Mouse (Mus musculus): ENCODE results near the gene Slc25a16. TPM values are rescaled to one million over a fixed set of nuclear protein-coding genes. Genes with fewer than 3 reads are reported as not detected.

The Slc25a16 gene
- polyA plus RNA-seq, 1 experiment from 2014 or later = 16.1 TPM

GRCm38 (mm10) chr10:62944975-62945580, 24.6 kb downstream of the Slc25a16 start:
- DNase-seq (no peak), ATAC-seq (ENCODE audit: insufficient read depth) (no peak)
- Histone ChIP-seq H3K27ac (ENCODE audit: low read depth) (no peak overlapping the region), H3K4me1 (ENCODE audit: insufficient read depth) (no peaks in the 10 kb centered on the region), H3K36me3 (ENCODE audit: insufficient read depth) (peaks cover 42% of the 10 kb centered on the region), H3K9ac (no peak overlapping the region), H3K27me3 (ENCODE audit: insufficient read depth, low read length) (no peaks in the 10 kb centered on the region), H3K4me2 (no peak overlapping the region), H3K9me3 (ENCODE audit: low read depth, low read length) (no peaks in the 10 kb centered on the region), H3K4me3 (ENCODE audit: low read depth, low read length) (no peak overlapping the region)
- no peak for TF ChIP-seq CTCF (IDR thresholded peaks at IDR 0.05; ENCODE audit: low read depth)
- 87% methylated on average over 10 of the region's 10 CpGs for WGBS

GRCm38 (mm10) chr10:62946738-62947471, 26.5 kb downstream of the Slc25a16 start, which contains the start of gene Dna2:
Gene Dna2, plus strand, starts transcription at chr10:62947026.
- Histone ChIP-seq H3K27me3 (ENCODE audit: insufficient read depth, low read length) (no peaks in the 10 kb centered on the region), H3K27ac (ENCODE audit: low read depth) (peak within 1 kb of the TSS; percentile 83), H3K4me2 (peak within 1 kb of the TSS; percentile 79), H3K9me3 (ENCODE audit: low read depth, low read length) (no peaks in the 10 kb centered on the region), H3K4me3 (ENCODE audit: low read depth, low read length) (peak within 1 kb of the TSS; percentile 68), H3K4me1 (ENCODE audit: insufficient read depth) (no peaks in the 10 kb centered on the region), H3K36me3 (ENCODE audit: insufficient read depth) (peaks cover 48% of the 10 kb centered on the region), H3K9ac (peak within 1 kb of the TSS; percentile 75)
- TF ChIP-seq CTCF (IDR thresholded peaks at IDR 0.05; ENCODE audit: low read depth) = peak; percentile 44
- peak; percentile 91 for ATAC-seq (ENCODE audit: insufficient read depth)
- WGBS = under 1% methylated on average over 68 of the region's 68 CpGs
- peak; percentile 95 for DNase-seq

GRCm38 (mm10) chr10:62948551-62948950, 28.1 kb downstream of the Slc25a16 start:
- DNase-seq (no peak), ATAC-seq (ENCODE audit: insufficient read depth) (no peak)
- Histone ChIP-seq H3K9ac (no peak overlapping the region), H3K9me3 (ENCODE audit: low read depth, low read length) (no peaks in the 10 kb centered on the region), H3K4me1 (ENCODE audit: insufficient read depth) (no peaks in the 10 kb centered on the region), H3K27ac (ENCODE audit: low read depth) (no peak overlapping the region), H3K4me2 (no peak overlapping the region), H3K4me3 (ENCODE audit: low read depth, low read length) (no peak overlapping the region), H3K27me3 (ENCODE audit: insufficient read depth, low read length) (no peaks in the 10 kb centered on the region), H3K36me3 (ENCODE audit: insufficient read depth) (peaks cover 39% of the 10 kb centered on the region)
- no peak for TF ChIP-seq CTCF (IDR thresholded peaks at IDR 0.05; ENCODE audit: low read depth)
- 94% methylated on average over 7 of the region's 7 CpGs for WGBS

- Histone ChIP-seq H3K27me3 (ENCODE audit: insufficient read depth, low read length) (no peaks in the 10 kb centered on the region), H3K4me1 (ENCODE audit: insufficient read depth) (no peaks in the 10 kb centered on the region), H3K36me3 (ENCODE audit: insufficient read depth) (peaks cover 88% of the 10 kb centered on the region), H3K27ac (ENCODE audit: low read depth) (no peak overlapping the region), H3K4me2 (no peak overlapping the region), H3K4me3 (ENCODE audit: low read depth, low read length) (no peak overlapping the region), H3K9ac (no peak overlapping the region), H3K9me3 (ENCODE audit: low read depth, low read length) (no peaks in the 10 kb centered on the region)
- no peak for DNase-seq
- no peak for ATAC-seq (ENCODE audit: insufficient read depth)
- 93% methylated on average over 7 of the region's 7 CpGs for WGBS
- no peak for TF ChIP-seq CTCF (IDR thresholded peaks at IDR 0.05; ENCODE audit: low read depth)
Measured at GRCm38 (mm10) chr10:62963956-62964355, 43.5 kb downstream of the Slc25a16 start.

- DNase-seq (no peak), ATAC-seq (ENCODE audit: insufficient read depth) (no peak)
- Histone ChIP-seq H3K36me3 (ENCODE audit: insufficient read depth) (peaks cover 84% of the 10 kb centered on the region), H3K9me3 (ENCODE audit: low read depth, low read length) (no peaks in the 10 kb centered on the region), H3K27ac (ENCODE audit: low read depth) (no peak overlapping the region), H3K4me3 (ENCODE audit: low read depth, low read length) (no peak overlapping the region), H3K4me2 (no peak overlapping the region), H3K27me3 (ENCODE audit: insufficient read depth, low read length) (no peaks in the 10 kb centered on the region), H3K9ac (no peak overlapping the region), H3K4me1 (ENCODE audit: insufficient read depth) (no peaks in the 10 kb centered on the region)
- 92% methylated on average over 11 of the region's 11 CpGs for WGBS
- TF ChIP-seq CTCF (IDR thresholded peaks at IDR 0.05; ENCODE audit: low read depth) = no peak
Measured at GRCm38 (mm10) chr10:62965796-62966195, 45.4 kb downstream of the Slc25a16 start.

GRCm38 (mm10) chr10:62966291-62966690, 45.9 kb downstream of the Slc25a16 start:
- no peaks in the 10 kb centered on the region for H3K9me3 ChIP-seq (ENCODE audit: low read depth, low read length)
- TF ChIP-seq CTCF (IDR thresholded peaks at IDR 0.05; ENCODE audit: low read depth) = no peak
- no peak overlapping the region for H3K9ac ChIP-seq
- no peak overlapping the region for H3K4me2 ChIP-seq
- no peaks in the 10 kb centered on the region for H3K4me1 ChIP-seq (ENCODE audit: insufficient read depth)
- 94% methylated on average over 15 of the region's 15 CpGs for WGBS
- no peaks in the 10 kb centered on the region for H3K27me3 ChIP-seq (ENCODE audit: insufficient read depth, low read length)
- H3K36me3 ChIP-seq (ENCODE audit: insufficient read depth) = peaks cover 83% of the 10 kb centered on the region
- H3K4me3 ChIP-seq (ENCODE audit: low read depth, low read length) = no peak overlapping the region
- DNase-seq = no peak
- ATAC-seq (ENCODE audit: insufficient read depth) = no peak
- H3K27ac ChIP-seq (ENCODE audit: low read depth) = no peak overlapping the region

- DNase-seq = no peak
- no peak overlapping the region for H3K27ac ChIP-seq (ENCODE audit: low read depth)
- no peak for TF ChIP-seq CTCF (IDR thresholded peaks at IDR 0.05; ENCODE audit: low read depth)
- H3K4me3 ChIP-seq (ENCODE audit: low read depth, low read length) = no peak overlapping the region
- WGBS = 73% methylated on average over 16 of the region's 16 CpGs
- no peak for ATAC-seq (ENCODE audit: insufficient read depth)
- H3K9ac ChIP-seq = no peak overlapping the region
- no peaks in the 10 kb centered on the region for H3K27me3 ChIP-seq (ENCODE audit: insufficient read depth, low read length)
- peaks cover 58% of the 10 kb centered on the region for H3K36me3 ChIP-seq (ENCODE audit: insufficient read depth)
- no peak overlapping the region for H3K4me2 ChIP-seq
- H3K4me1 ChIP-seq (ENCODE audit: insufficient read depth) = no peaks in the 10 kb centered on the region
- no peaks in the 10 kb centered on the region for H3K9me3 ChIP-seq (ENCODE audit: low read depth, low read length)
Measured at GRCm38 (mm10) chr10:62971821-62972220, 51.4 kb downstream of the Slc25a16 start.

Data from lung, embryonic 14.5 days (tissue).